Mouse (Mus musculus) embryonic fibroblast, embryonic 13.5 days (primary cell): ENCODE results near the gene Gm43552. TPM values are rescaled to one million over a fixed set of nuclear protein-coding genes. Genes with fewer than 3 reads are reported as not detected.
"Not testable (repeated sequence)": the region's sequence is repeated elsewhere in the genome, so short reads cannot be mapped to it uniquely, and the experiment has no call there.

Source experiments
- H3K27ac ChIP-seq: 2 replicates; pipeline ENCODE4 v1.5.1; 2012; ENCODE audit warnings: low read length, control low read depth, inconsistent platforms; ENCODE audit not compliant: insufficient read depth
- H3K4me1 ChIP-seq: 2 replicates; pipeline ENCODE4 v1.6.1; 2011; ENCODE audit warnings: low read length; ENCODE audit not compliant: control insufficient read depth, insufficient read depth
- H3K4me3 ChIP-seq: 2 replicates; pipeline ENCODE4 v1.5.1; 2011; ENCODE audit warnings: mild to moderate bottlenecking, control low read depth, low read length; ENCODE audit not compliant: insufficient read depth
- CTCF ChIP-seq: IDR thresholded peaks from 2 replicates; pipeline ENCODE4 v1.5.1; 2011; ENCODE audit warnings: mild to moderate bottlenecking, control low read depth, low read length, moderate library complexity, borderline replicate concordance; ENCODE audit not compliant: insufficient read depth
- POLR2A ChIP-seq: IDR thresholded peaks from 2 replicates; pipeline ENCODE4 v1.6.1; 2011; ENCODE audit warnings: low read depth, mild to moderate bottlenecking, control low read depth, low read length, moderate library complexity
- polyA plus RNA-seq: library from polyadenylated mRNA; stranded (reverse); fragments of >200 nt; gene quantifications from 2 replicates; pipeline ENCODE4 v1.2.4, GENCODE M21; 2011; ENCODE audit warnings: low read depth; ENCODE audit not compliant: missing spikeins, insufficient read length

Gene Gm43552
- polyA plus RNA-seq, 1 experiment, result not detected

DNA sequence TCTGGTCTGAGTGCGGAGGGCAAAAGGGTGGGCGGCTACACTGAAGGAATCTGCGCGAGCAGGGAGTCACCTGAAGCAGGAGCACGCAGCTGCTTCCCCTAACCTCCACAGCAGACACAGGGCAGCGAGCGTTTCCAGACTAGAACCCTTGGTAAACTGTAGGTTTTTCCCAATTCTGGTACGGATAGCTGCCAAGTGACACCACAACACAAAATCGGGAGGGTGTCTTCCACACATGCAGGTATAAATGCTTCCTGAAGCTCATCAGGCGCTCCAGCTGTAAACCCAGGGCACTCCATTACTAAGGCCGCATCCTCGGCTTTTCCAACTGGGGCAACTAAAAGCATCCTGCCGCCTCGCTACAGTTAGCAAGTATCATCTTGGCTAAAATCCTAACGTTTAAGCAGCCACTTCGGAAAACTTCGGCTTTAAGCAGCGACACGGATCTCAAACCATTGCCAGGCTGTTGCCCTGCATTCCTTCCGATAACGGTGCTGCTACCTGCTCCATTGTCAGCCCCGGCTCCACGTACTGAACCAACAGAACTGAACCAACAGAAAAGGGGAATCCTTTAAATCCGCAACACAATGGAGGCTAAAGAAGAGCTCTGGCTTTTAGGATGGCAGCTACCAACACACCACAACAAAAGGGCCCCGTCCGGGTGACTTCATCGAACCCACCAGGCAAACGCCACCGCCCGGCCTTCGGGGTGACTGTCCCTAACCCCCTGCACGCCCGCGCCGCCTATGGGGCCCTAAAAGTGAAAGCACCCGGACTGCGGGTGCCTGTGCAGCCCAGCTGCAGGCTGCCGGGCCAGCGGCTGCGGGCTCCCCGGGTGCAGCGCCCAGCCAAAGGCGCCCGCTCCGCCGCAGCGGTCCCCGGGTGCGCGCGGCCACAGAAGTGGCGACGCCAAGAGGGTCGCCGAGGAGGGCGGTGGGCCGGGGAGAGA is 592 bp downstream of the Gm43552 start:
- TF ChIP-seq CTCF (no peak), POLR2A (no peak)
- Histone ChIP-seq H3K4me1 (no peaks in the 10 kb centered on the region; the same call in 1 of the 2 replicates), H3K4me3 (peak overlapping the region; percentile 57), H3K27ac (peak overlapping the region; percentile 61)

DNA sequence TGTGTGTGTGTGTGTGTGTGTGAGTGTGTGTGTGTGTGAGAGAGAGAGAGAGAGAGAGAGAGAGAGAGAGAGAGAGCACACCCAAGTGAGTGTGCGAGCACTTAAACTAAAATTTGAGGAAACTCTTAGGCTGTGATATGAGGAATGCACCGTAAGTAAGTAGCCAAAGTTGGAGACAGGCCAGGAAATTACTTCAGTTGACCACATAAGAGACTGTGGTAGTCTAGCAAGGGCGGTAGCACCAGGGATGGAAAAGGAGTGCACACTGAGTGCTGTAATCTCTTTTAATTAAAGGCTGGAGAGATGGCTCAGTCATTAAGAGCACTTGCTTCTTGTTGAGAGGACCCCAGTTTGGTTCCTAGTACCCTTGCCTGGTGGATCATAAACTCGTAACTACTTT is 2.8 kb downstream of the Gm43552 start:
- Histone ChIP-seq H3K4me3 (no peak overlapping the region), H3K4me1 (no peaks in the 10 kb centered on the region; the same call in 1 of the 2 replicates), H3K27ac (no peak overlapping the region)
- TF ChIP-seq CTCF, result no peak
- TF ChIP-seq POLR2A, result no peak

DNA sequence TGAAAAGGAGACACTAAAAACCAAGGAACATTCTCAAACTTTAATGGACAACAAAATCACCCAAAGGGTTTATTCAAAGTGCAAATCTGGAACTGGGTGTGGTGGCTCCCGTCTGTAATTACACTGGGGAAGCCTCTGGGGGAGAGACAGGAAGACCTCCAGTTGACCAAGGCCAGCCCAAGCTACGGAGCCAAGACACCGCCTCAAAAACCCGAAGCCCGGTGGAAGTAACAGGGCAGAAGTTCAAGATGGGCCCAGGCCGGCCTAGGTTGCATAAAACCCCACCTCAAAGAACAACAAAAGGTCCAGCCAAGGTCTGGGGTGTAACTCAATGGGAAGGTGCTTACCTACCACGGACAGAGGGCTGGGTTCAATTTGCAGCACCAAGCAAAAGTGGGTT is 3.9 kb downstream of the Gm43552 start:
- Histone ChIP-seq H3K27ac (no peak overlapping the region), H3K4me1 (no peaks in the 10 kb centered on the region; the same call in 1 of the 2 replicates), H3K4me3 (no peak overlapping the region)
- TF ChIP-seq POLR2A, result no peak
- TF ChIP-seq CTCF, result no peak

DNA sequence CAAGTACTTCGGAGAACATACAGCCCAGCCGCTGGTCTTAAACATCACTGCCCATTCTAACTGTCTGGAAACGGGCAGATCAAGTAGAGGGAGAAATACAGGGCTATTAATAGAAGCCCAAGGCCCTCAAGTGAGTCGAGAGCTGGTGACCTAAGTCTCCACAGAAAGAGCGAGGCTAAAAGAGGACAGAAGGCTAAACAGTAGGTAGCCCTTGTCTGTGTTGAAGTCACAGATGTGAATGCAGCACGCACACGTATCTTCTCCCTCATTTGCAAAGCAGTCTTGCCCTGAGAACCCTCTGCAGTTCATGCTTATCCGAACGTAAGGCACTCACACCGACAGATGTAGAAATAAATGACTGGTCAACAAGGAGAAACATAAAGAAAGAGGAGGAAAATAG is 5.3 kb downstream of the Gm43552 start:
- no peaks in the 10 kb centered on the region; the same call in 1 of the 2 replicates for H3K4me1 ChIP-seq
- H3K4me3 ChIP-seq, result no peak overlapping the region
- no peak overlapping the region for H3K27ac ChIP-seq
- TF ChIP-seq CTCF (no peak), POLR2A (no peak)

DNA sequence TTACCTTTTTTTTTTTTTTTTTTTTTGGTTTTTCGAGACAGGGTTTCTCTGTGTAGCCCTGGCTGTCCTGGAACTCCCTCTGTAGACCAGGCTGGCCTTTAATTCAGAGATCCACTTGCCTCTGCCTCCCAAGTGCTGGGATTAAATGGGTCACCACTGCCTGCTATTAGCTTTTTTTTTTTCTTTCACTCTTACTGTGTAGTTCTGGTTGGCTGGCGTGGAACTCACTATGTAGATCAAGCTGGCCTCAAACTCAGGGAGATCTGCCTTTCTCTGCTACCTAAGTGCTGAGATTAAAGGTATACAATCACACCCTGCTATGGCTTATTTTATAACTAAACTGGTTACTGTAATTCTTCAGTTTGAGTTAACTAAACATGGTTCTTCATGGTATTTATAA is 6.1 kb downstream of the Gm43552 start:
- Histone ChIP-seq H3K27ac (no peak overlapping the region), H3K4me1 (no peaks in the 10 kb centered on the region; the same call in 1 of the 2 replicates), H3K4me3 (no peak overlapping the region)
- no peak for TF ChIP-seq POLR2A

DNA sequence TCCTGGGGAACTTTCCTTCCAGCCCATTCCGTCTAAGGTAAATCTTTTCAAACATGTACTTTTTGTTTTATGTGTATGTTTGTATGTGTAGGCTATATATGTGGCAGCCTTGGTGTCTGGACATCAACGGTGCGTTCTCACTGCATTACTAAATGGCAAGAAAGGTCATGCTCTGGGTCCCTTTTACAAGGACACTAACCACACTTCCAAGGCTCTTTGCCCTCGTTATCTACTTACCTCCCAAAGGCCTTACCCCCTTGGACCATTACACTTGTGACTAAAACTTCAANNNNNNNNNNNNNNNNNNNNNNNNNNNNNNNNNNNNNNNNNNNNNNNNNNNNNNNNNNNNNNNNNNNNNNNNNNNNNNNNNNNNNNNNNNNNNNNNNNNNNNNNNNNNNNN is 9.6 kb downstream of the Gm43552 start:
- TF ChIP-seq CTCF, result no peak
- TF ChIP-seq POLR2A, result no peak
- H3K4me3 ChIP-seq, result no peak overlapping the region
- no peak overlapping the region for H3K27ac ChIP-seq
- peaks cover 14% of the 10 kb centered on the region for H3K4me1 ChIP-seq

DNA sequence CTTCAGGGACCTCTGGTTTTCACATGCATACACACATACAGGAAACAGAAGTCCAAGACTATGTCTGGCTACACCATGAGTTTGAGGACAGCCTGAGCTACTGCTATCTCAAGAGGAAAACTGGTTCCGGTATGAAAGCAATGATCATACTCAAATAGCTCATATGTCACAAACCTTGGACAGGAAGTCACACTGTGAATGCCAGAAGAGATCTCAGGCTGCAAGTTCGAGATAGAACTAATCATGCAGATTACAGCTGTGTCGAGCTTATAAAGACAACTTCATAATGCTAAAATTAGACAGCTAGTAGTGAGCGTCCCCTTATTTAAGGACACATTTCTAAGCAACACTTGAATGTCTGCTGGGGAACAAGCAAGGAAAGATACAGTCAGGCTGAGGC is 12.1 kb downstream of the Gm43552 start:
- TF ChIP-seq POLR2A, result no peak
- no peak for TF ChIP-seq CTCF
- H3K4me3 ChIP-seq, result no peak overlapping the region
- no peak overlapping the region for H3K27ac ChIP-seq
- H3K4me1 ChIP-seq, result peaks cover 18% of the 10 kb centered on the region

DNA sequence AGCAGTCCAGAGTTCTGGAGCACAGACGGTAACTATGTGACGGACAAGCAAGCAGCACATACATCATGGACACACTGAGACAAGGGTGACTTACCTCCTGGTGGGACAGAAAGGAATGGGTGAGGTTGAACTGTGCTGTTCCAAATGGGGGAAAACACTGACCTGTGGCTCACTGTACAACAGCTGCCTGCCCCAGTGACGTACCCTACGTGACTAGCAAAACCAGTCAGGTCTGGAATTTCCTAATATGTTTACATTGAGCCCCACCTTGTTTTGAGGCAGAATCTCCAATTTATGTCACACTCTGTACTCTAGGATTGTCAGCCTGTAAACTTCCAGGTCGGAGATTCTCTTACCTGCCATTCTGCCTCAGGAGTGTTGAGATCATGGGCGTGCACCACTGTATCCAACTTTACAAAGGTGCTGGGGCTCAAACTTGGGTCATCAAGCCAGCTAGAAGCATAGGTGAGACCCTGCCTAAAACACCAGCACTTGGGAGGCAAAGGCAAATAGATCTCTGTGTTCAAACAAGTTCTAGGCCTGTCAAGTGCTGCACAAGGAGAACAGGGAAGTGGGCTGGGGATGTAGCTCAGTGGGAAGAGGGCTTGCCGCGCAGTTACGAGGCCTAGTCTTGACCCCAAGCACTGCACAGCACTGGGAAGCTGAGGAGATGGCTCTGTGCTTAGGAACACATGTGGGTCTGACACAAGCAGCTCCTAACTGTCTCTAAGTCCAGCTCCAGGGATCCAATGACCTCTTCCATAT is 12.8 kb downstream of the Gm43552 start:
- Histone ChIP-seq H3K27ac (peak overlapping the region; percentile 23; the same call in 1 of the 2 replicates), H3K4me3 (no peak overlapping the region), H3K4me1 (peaks cover 18% of the 10 kb centered on the region)
- TF ChIP-seq POLR2A, result no peak
- TF ChIP-seq CTCF, result no peak

DNA sequence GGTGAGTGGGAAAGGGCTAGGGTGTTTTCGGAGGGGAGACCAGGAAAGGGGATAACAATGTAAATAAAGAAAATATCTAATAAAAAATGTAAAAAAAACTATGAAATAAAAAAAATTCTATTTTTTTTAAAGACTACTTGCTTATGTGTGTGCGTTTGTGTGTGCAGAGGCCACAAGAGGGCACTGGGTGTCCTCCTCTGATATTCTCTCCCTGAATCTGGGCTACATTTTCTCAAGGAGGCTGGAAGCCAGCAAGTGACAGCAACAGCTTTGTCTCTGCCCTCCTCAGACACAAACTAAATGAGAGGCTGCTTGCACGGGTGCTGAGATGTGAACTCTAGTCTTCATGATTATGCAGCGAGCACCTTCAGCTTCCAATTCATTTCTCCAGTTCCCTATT is 14.4 kb downstream of the Gm43552 start:
- Histone ChIP-seq H3K27ac (no peak overlapping the region), H3K4me1 (peaks cover 18% of the 10 kb centered on the region), H3K4me3 (no peak overlapping the region)
- no peak for TF ChIP-seq POLR2A
- TF ChIP-seq CTCF, result peak; percentile 19; the same call in 1 of the 2 replicates

DNA sequence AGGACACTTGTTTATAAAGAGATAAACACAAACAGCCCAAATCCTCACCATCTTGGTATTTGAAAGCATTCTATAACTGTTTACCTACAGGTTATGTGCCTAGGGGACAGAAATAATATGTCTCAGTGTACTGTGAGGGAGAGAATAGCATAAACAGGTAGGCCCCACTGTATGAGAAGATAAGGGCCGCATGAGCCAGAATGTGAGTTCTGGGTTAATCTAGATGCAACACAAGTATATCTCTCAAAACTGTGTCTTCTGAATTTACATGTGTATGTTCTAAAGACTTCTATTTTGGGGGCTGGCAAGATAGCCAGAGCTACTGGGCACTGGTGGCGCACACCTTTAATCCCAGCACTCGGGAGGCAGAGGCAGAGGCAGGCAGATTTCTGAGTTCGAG is 15.9 kb downstream of the Gm43552 start:
- not testable (repeated sequence) for H3K27ac ChIP-seq, H3K4me3 ChIP-seq
- H3K4me1 ChIP-seq, result peaks cover 19% of the 10 kb centered on the region
